28 mouse cellular contexts compared by ENCODE assay signal in the genomic region with DNA sequence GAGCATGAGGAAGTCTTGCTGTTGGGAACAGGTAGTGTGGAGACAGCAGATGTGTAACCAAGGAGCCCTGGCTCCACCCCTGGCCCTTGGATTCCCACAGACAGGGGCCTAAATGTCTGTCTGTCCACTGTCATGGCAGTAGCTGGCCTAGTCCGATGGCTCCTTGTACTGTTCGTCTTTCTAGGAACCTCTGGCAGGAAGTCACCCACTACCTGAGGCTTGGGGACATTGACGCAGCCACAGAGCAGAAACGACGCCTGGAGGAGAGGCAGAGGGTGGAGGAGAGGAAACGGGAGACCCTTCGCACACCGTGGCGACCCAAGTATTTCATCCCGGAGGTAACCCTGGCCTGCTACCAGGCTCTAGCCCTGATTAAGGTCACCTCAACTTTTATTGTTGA.
DNase-seq lines count a peak whose midpoint lies in the region; ATAC-seq lines count a peak whose summit lies in the region.
"Had no signal": no experiment of that assay in that cellular context is flagged by ENCODE, and none has a peak within 500 bp of the region (broad histone marks: within the 10 kb centered on the region; RNA-seq: fewer than 3 reads in every experiment).

No protein-coding gene starts in this region.

- H3K36me3 ChIP-seq in heart, embryonic 10.5 days, result peaks cover 3% of the 10 kb centered on the region; the same call in 1 of the 2 replicates
- H3K36me3 ChIP-seq in heart, embryonic 11.5 days (ENCODE audit: control insufficient read depth, insufficient read depth, low read length), result no peaks in the 10 kb centered on the region
- H3K36me3 ChIP-seq in kidney, embryonic 14.5 days (ENCODE audit: control insufficient read depth, insufficient read depth, low read length), result no peaks in the 10 kb centered on the region
- no peaks in the 10 kb centered on the region; the same call in 1 of the 2 replicates for H3K36me3 ChIP-seq in midbrain, embryonic 11.5 days (ENCODE audit: control insufficient read depth, insufficient read depth, low read length)
- no peaks in the 10 kb centered on the region for H3K36me3 ChIP-seq in midbrain, embryonic 15.5 days (replicated peaks)
- H3K36me3 ChIP-seq: embryonic facial prominence, embryonic 12.5 days; G1E had no signal

- WGBS in heart, embryonic 10.5 days, result 73% methylated on average over 10 of the region's 10 CpGs
- 75% methylated on average over 10 of the region's 10 CpGs for WGBS in heart, embryonic 11.5 days (ENCODE audit: insufficient replicate concordance)
- 51% methylated on average over 10 of the region's 10 CpGs for WGBS in kidney, embryonic 14.5 days
- WGBS in midbrain, embryonic 11.5 days, result 72% methylated on average over 10 of the region's 10 CpGs
- 78% methylated on average over 10 of the region's 10 CpGs for WGBS in midbrain, embryonic 15.5 days

- H3K27ac ChIP-seq in heart, embryonic 10.5 days, result peak overlapping the region; percentile 59; the same call in 1 of the 2 replicates
- no peak overlapping the region for H3K27ac ChIP-seq in heart, embryonic 11.5 days (ENCODE audit: low read depth, low read length)
- no peak overlapping the region for H3K27ac ChIP-seq in kidney, embryonic 14.5 days (ENCODE audit: low read depth, low read length)
- no peak overlapping the region for H3K27ac ChIP-seq in midbrain, embryonic 11.5 days (ENCODE audit: low read depth, low read length)
- H3K27ac ChIP-seq in midbrain, embryonic 15.5 days, result no peak overlapping the region
- H3K27ac ChIP-seq: embryonic facial prominence, embryonic 12.5 days; embryonic facial prominence, embryonic 15.5 days; gastrocnemius, adult 2 months; heart, adult 2 months; heart, embryonic 13.5 days; hindbrain, embryonic 13.5 days; hindbrain, postnatal 0 days had no signal

- no peak for DNase-seq in heart, embryonic 10.5 days (ENCODE audit: low spot score)
- DNase-seq in kidney, adult 11 months, result no peak
- DNase-seq in midbrain, embryonic 11.5 days (ENCODE audit: low spot score, missing footprints), result peak; percentile 73
- DNase-seq in spleen, adult 12 weeks (ENCODE audit: low spot score), result no peak
- DNase-seq: adrenal gland, postnatal 10 days; adrenal gland, postnatal 36 days; B cell, adult 2 months; cerebellum, adult 18-20 months; cerebellum, adult 9-10 months; cerebellum, postnatal 14 days; forebrain, postnatal 0 days; gastrocnemius, adult 2 months; gastrocnemius, postnatal 14 days; heart, adult 2 months; heart, postnatal 14 days had no signal

- no peak for ATAC-seq in heart, embryonic 11.5 days (replicated peaks; ENCODE audit: insufficient number of reproducible peaks, low FRiP score, low TSS enrichment)
- 0 out of 2 replicates have a peak, but pooled peaks have one; percentile 11 for ATAC-seq in kidney, embryonic 14.5 days (ENCODE audit: low FRiP score, low TSS enrichment)
- ATAC-seq in midbrain, embryonic 11.5 days (ENCODE audit: low FRiP score), result no peak
- no peak for ATAC-seq in midbrain, embryonic 15.5 days (replicated peaks)
- ATAC-seq: forebrain, embryonic 14.5 days; forebrain, postnatal 0 days; hindbrain, postnatal 0 days; inflammation-experienced regulatory T-cells, adult 6 months; Patski had no signal

- peaks cover 19% of the 10 kb centered on the region for H3K4me1 ChIP-seq in heart, embryonic 10.5 days
- peaks cover 10% of the 10 kb centered on the region for H3K4me1 ChIP-seq in heart, embryonic 11.5 days (ENCODE audit: control insufficient read depth, insufficient read depth, low read length)
- peaks cover 8% of the 10 kb centered on the region; the same call in 1 of the 2 replicates for H3K4me1 ChIP-seq in kidney, embryonic 14.5 days (ENCODE audit: control insufficient read depth, insufficient read depth, low read length)
- H3K4me1 ChIP-seq in midbrain, embryonic 11.5 days (ENCODE audit: control insufficient read depth, insufficient read depth, low read length), result no peaks in the 10 kb centered on the region
- peaks cover under 1% of the 10 kb centered on the region; the same call in 1 of the 2 replicates for H3K4me1 ChIP-seq in midbrain, embryonic 15.5 days
- H3K4me1 ChIP-seq: embryonic facial prominence, embryonic 12.5 days; embryonic facial prominence, embryonic 15.5 days had no signal

- no peak overlapping the region for H3K9ac ChIP-seq in heart, embryonic 11.5 days (ENCODE audit: low read depth, low read length)
- no peak overlapping the region for H3K9ac ChIP-seq in kidney, embryonic 14.5 days (ENCODE audit: low read depth, low read length)
- no peak overlapping the region for H3K9ac ChIP-seq in midbrain, embryonic 11.5 days (ENCODE audit: low read length)
- H3K9ac ChIP-seq in midbrain, embryonic 15.5 days, result no peak overlapping the region
- H3K9ac ChIP-seq: embryonic facial prominence, embryonic 12.5 days; embryonic facial prominence, embryonic 15.5 days; forebrain, postnatal 0 days; heart, embryonic 13.5 days; hindbrain, embryonic 13.5 days had no signal

- no peaks in the 10 kb centered on the region for H3K9me3 ChIP-seq in heart, embryonic 10.5 days
- no peaks in the 10 kb centered on the region for H3K9me3 ChIP-seq in heart, embryonic 11.5 days (replicated peaks; ENCODE audit: control insufficient read depth, low read length)
- no peaks in the 10 kb centered on the region for H3K9me3 ChIP-seq in kidney, embryonic 14.5 days (ENCODE audit: control insufficient read depth, low read length)
- H3K9me3 ChIP-seq in midbrain, embryonic 11.5 days (ENCODE audit: control insufficient read depth, low read length), result no peaks in the 10 kb centered on the region
- no peaks in the 10 kb centered on the region for H3K9me3 ChIP-seq in midbrain, embryonic 15.5 days
- H3K9me3 ChIP-seq: embryonic facial prominence, embryonic 12.5 days; embryonic facial prominence, embryonic 15.5 days; heart, embryonic 13.5 days; hindbrain, embryonic 13.5 days had no signal

- no peak overlapping the region for H3K4me3 ChIP-seq in heart, embryonic 10.5 days
- H3K4me3 ChIP-seq in heart, embryonic 11.5 days (ENCODE audit: low read depth, low read length), result no peak overlapping the region
- no peak overlapping the region for H3K4me3 ChIP-seq in kidney, embryonic 14.5 days (ENCODE audit: low read length)
- no peak overlapping the region for H3K4me3 ChIP-seq in midbrain, embryonic 11.5 days (ENCODE audit: low read depth, low read length)
- H3K4me3 ChIP-seq in midbrain, embryonic 15.5 days, result no peak overlapping the region
- H3K4me3 ChIP-seq: embryonic facial prominence, embryonic 12.5 days; embryonic facial prominence, embryonic 15.5 days; gastrocnemius, adult 2 months; heart, adult 2 months; heart, embryonic 13.5 days; hindbrain, embryonic 13.5 days had no signal

- no peaks in the 10 kb centered on the region for H3K27me3 ChIP-seq in heart, embryonic 10.5 days (ENCODE audit: insufficient read depth, poor library complexity, severe bottlenecking)
- no peaks in the 10 kb centered on the region for H3K27me3 ChIP-seq in heart, embryonic 11.5 days (ENCODE audit: control insufficient read depth, insufficient read depth, low read length)
- H3K27me3 ChIP-seq in kidney, embryonic 14.5 days (ENCODE audit: control insufficient read depth, insufficient read depth, low read length), result no peaks in the 10 kb centered on the region
- no peaks in the 10 kb centered on the region for H3K27me3 ChIP-seq in midbrain, embryonic 11.5 days (ENCODE audit: control insufficient read depth, insufficient read depth, low read length)
- no peaks in the 10 kb centered on the region for H3K27me3 ChIP-seq in midbrain, embryonic 15.5 days (replicated peaks)
- H3K27me3 ChIP-seq: CH12.LX; embryonic facial prominence, embryonic 12.5 days; embryonic facial prominence, embryonic 15.5 days; heart, embryonic 13.5 days; Patski had no signal

- H3K4me2 ChIP-seq in heart, embryonic 11.5 days, result no peak overlapping the region
- H3K4me2 ChIP-seq in kidney, embryonic 14.5 days (replicated peaks; ENCODE audit: low read depth, low read length), result no peak overlapping the region
- no peak overlapping the region for H3K4me2 ChIP-seq in midbrain, embryonic 11.5 days
- no peak overlapping the region for H3K4me2 ChIP-seq in midbrain, embryonic 15.5 days
- H3K4me2 ChIP-seq: embryonic facial prominence, embryonic 12.5 days; embryonic facial prominence, embryonic 15.5 days; heart, embryonic 13.5 days; hindbrain, embryonic 13.5 days had no signal
